Mouse (Mus musculus): ENCODE results near the gene Mrgprd.
A peak's percentile ranks its signal among the peaks of the same experiment; 100 is the strongest.

The Mrgprd gene

GRCm38 (mm10) chr7:145314785-145315411, at the start of gene Mrgprd:
Gene Mrgprd (plus strand): TSS chr7:145314835.
- DNase-seq, result no peak

- DNase-seq, result peak; percentile 19 to 46
Measured at GRCm38 (mm10) chr7:145266011-145266410, 48.6 kb upstream of the Mrgprd start.

- DNase-seq, result no peak
Measured at GRCm38 (mm10) chr7:145268890-145269289, 45.7 kb upstream of the Mrgprd start.

- DNase-seq, result no peak
Measured at GRCm38 (mm10) chr7:145270955-145271354, 43.7 kb upstream of the Mrgprd start.

GRCm38 (mm10) chr7:145275488-145275887, 39.1 kb upstream of the Mrgprd start:
- no peak for DNase-seq

- no peak for DNase-seq
Measured at GRCm38 (mm10) chr7:145281396-145281795, 33.2 kb upstream of the Mrgprd start.

GRCm38 (mm10) chr7:145283041-145283440, 31.6 kb upstream of the Mrgprd start:
- peak; percentile 55 for DNase-seq

- DNase-seq, result peak; percentile 96
Measured at GRCm38 (mm10) chr7:145283487-145284187, 31.0 kb upstream of the Mrgprd start, which contains the start of gene Tpcn2. Gene Tpcn2 (minus strand): TSS chr7:145284011.

GRCm38 (mm10) chr7:145284293-145284692, 30.3 kb upstream of the Mrgprd start:
- peak; percentile 51 to 60 for DNase-seq

- DNase-seq, result no peak
Measured at GRCm38 (mm10) chr7:145285476-145285875, 29.2 kb upstream of the Mrgprd start.

- no peak for DNase-seq
Measured at GRCm38 (mm10) chr7:145287410-145287809, 27.2 kb upstream of the Mrgprd start.

GRCm38 (mm10) chr7:145289302-145289701, 25.3 kb upstream of the Mrgprd start:
- DNase-seq, result peak; percentile 58 to 60

- no peak for DNase-seq
Measured at GRCm38 (mm10) chr7:145291847-145292246, 22.8 kb upstream of the Mrgprd start.

- no peak for DNase-seq
Measured at GRCm38 (mm10) chr7:145292726-145293125, 21.9 kb upstream of the Mrgprd start.

GRCm38 (mm10) chr7:145293859-145294258, 20.8 kb upstream of the Mrgprd start:
- peak in 1 of 2 experiments; percentile 40 for DNase-seq

- DNase-seq, result no peak
Measured at GRCm38 (mm10) chr7:145298666-145299490, 15.8 kb upstream of the Mrgprd start.

GRCm38 (mm10) chr7:145299562-145300320, 14.9 kb upstream of the Mrgprd start:
- peak; percentile 53 to 72 for DNase-seq

- peak; percentile 48 to 52 for DNase-seq
Measured at GRCm38 (mm10) chr7:145300321-145301007, 14.2 kb upstream of the Mrgprd start, which contains the start of gene Mrgprf. Gene Mrgprf (plus strand): TSS chr7:145300828.

GRCm38 (mm10) chr7:145301008-145301340, 13.7 kb upstream of the Mrgprd start:
- no peak for DNase-seq

GRCm38 (mm10) chr7:145301341-145302005, 13.2 kb upstream of the Mrgprd start:
- DNase-seq, result peak in 1 of 2 experiments; percentile 32

GRCm38 (mm10) chr7:145302488-145303285, 11.9 kb upstream of the Mrgprd start:
- peak; percentile 85 to 94 for DNase-seq
